Mouse (Mus musculus) CH12.LX (cell line): ENCODE results near the gene Sppl2b.

Source experiments
- CTCF ChIP-seq, 2 experiments: IDR thresholded peaks in 1 of 2; conservative IDR thresholded peaks in 1 of 2; 2 replicates each; pipeline ENCODE4 v1.5.1; 2011 to 2012; ENCODE audit warnings: low read depth in 2 of 2, low read length in 2 of 2, improper control_type of control experiment in 1 of 2, inconsistent platforms in 1 of 2, mild to moderate bottlenecking in 1 of 2, moderate library complexity in 1 of 2
- GABPA ChIP-seq: IDR thresholded peaks from 2 replicates; pipeline ENCODE4 v1.6.1; 2012; ENCODE audit warnings: low read depth, low read length, improper control_type of control experiment, inconsistent platforms; ENCODE audit not compliant: insufficient replicate concordance
- JUN ChIP-seq: IDR thresholded peaks from 2 replicates; pipeline ENCODE4 v1.6.1; 2011; ENCODE audit warnings: low read depth, mild to moderate bottlenecking, low read length, improper control_type of control experiment, moderate library complexity; ENCODE audit not compliant: insufficient read depth
- MAX ChIP-seq: IDR thresholded peaks from 2 replicates; pipeline ENCODE4 v1.6.1; 2011; ENCODE audit warnings: low read length, improper control_type of control experiment
- MAZ ChIP-seq: IDR thresholded peaks from 2 replicates; pipeline ENCODE4 v1.6.1; 2012; ENCODE audit warnings: low read depth, mild to moderate bottlenecking, inconsistent platforms, low read length, improper control_type of control experiment, moderate library complexity
- MYC ChIP-seq: IDR thresholded peaks from 2 replicates; pipeline ENCODE4 v1.6.1; 2011; ENCODE audit warnings: low read depth, mild to moderate bottlenecking, improper control_type of control experiment, low read length
- POLR2A ChIP-seq: IDR thresholded peaks from 2 replicates; pipeline ENCODE4 v1.6.1; 2011; ENCODE audit warnings: low read depth, mild to moderate bottlenecking, improper control_type of control experiment, low read length
- POLR2AphosphoS2 ChIP-seq: IDR thresholded peaks from 2 replicates; pipeline ENCODE4 v1.6.1; 2011; ENCODE audit warnings: low read depth, low read length, improper control_type of control experiment
- RAD21 ChIP-seq: IDR thresholded peaks from 2 replicates; pipeline ENCODE4 v1.6.1; 2011; ENCODE audit warnings: low read depth, mild to moderate bottlenecking, low read length, improper control_type of control experiment, moderate library complexity
- SIN3A ChIP-seq: IDR thresholded peaks from 2 replicates; pipeline ENCODE4 v1.6.1; 2012; ENCODE audit warnings: low read length, improper control_type of control experiment, inconsistent platforms
- TCF12 ChIP-seq: IDR thresholded peaks from 2 replicates; pipeline ENCODE4 v1.6.1; 2014; ENCODE audit warnings: low read depth, mild to moderate bottlenecking, inconsistent platforms, low read length, improper control_type of control experiment
- USF2 ChIP-seq: conservative IDR thresholded peaks from 2 replicates; pipeline ENCODE4 v1.6.1; 2011; ENCODE audit warnings: low read depth, low read length, improper control_type of control experiment

- no peak for TF ChIP-seq POLR2A
- TF ChIP-seq JUN = no peak
- TF ChIP-seq GABPA = no peak
- TF ChIP-seq TCF12 = no peak
- TF ChIP-seq MYC = no peak
- TF ChIP-seq RAD21 = no peak
- TF ChIP-seq CTCF (conservative IDR thresholded peaks at IDR 0.05 in 1 of 2, IDR thresholded peaks at IDR 0.05 in 1 of 2; ENCODE audit: low read depth in 2 of 2, low read length in 2 of 2) = no peak
- TF ChIP-seq USF2 = no peak
- TF ChIP-seq POLR2AphosphoS2 = no peak
- TF ChIP-seq SIN3A = no peak
- no peak for TF ChIP-seq MAZ
- TF ChIP-seq MAX = no peak
Measured at GRCm38 (mm10) chr10:80829359-80830278, 25.5 kb upstream of the Sppl2b start.
